Mouse (Mus musculus) adrenal gland, postnatal 10 days (tissue): ENCODE measurements at regions not wholly inside any gene's neighbourhood (a gene's known extent, or its start where the extent isn't known, plus 50 kb on each side); places are given as distances from the start of the nearest gene placed in this dataset.
A peak's percentile ranks its signal among the peaks of the same experiment; 100 is the strongest.

Experiments
- DNase-seq: peaks from one replicate; pipeline ENCODE4 v3.0.0; 2021; ENCODE audit warnings: mixed read lengths

DNA sequence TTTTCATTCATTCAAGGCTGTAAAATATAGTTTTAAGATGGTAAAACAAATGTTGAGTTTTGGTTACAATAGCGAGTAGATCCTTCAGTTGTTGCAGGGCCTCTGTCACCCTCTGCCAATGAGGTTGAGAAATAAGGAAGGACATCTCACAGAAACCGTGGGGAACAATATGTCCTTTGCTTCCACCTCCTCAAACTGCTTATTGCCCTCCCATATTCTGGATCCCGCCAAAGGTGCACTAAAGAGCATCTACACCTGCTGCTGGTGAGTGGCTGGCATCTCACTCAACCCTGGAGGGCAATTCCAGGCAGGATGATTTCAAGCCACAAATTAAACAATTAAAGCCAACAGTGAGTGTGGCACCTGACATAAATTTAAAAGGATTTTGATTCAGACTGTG lies 53.4 kb downstream of the Prr30 start:
- no peak for DNase-seq

DNA sequence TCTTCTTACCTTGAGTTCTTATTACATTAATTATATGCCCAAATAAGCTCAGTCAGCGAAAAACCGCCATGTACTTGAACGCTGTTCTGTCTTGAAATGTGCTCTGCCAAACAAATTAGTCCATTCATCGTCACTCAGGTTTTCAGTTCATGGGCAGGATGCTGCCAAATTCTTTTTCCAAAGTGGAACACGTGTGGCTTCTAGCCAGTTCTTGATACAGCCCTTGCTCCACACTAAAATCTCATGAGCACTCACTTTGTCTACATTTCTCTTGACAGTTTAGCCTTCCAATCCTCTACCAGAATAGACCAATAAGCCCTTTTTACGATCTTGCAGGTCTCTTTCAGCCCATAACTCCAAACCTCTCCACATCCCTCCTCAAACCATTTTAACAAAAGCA lies 62.7 kb downstream of the Prr30 start:
- peak; percentile 2 for DNase-seq
